Mouse (Mus musculus): ENCODE measurements around the gene Fam186b.

DNA sequence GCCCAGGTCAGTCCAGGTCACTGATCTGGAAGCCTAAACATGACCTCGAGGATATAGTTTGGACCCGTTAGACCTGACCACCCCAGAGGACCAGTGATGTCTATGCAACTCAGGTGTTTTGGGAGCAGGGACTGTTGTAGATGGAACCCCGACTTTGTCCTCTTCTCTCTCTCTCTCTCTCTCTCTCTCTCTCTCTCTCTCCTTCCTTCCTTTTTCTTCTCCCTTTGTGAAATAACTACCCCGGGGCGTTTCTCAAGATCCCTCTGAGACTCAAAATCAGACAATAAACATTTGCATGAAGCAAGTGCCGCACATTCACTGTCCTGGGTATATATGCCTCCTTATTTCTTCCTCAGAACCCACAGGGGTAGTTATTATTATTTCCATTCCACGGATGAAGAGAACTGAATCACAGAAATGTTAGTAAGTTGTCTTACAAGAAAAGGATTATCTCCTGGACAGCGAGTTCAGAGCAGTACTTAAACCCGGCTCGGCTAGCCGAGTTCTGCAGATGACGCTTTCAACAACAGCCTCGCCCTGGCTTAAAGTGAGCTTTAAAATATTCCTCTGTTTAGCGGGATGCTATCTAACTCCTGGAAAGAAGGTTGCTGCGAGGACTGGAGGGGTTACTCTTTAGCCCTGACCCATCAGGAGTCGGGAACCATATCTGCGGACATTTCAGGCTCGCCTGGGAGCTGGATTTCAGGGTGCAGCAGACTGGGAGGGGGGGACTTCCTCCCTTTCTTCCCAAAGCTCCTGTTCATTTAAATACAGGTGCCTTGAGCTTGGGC is 72.7 kb downstream of the Fam186b start:
- TF ChIP-seq POLR2A (IDR thresholded peaks at IDR 0.05; ENCODE audit: extremely low read depth, insufficient read depth, low read length) (no peak), CTCF (IDR thresholded peaks at IDR 0.05; ENCODE audit: extremely low read depth, insufficient read depth, low read length) (no peak)
